Mouse (Mus musculus) heart, embryonic 16.5 days (tissue): ENCODE data around the gene Lef1. TPM values are rescaled to one million over a fixed set of nuclear protein-coding genes. Genes with fewer than 3 reads are reported as not detected.

Experiments
- ATAC-seq: fragments of 200-750 bp; cut with Nextera tagmentation; replicated peaks from 2 replicates; pipeline ENCODE4 v1.8.0; 2017; ENCODE audit warnings: moderate number of reproducible peaks; ENCODE audit not compliant: insufficient read depth, low FRiP score; ENCODE audit errors: extremely low read depth
- H3K27ac ChIP-seq: fragments of 300-500 bp; sonication (generic); 2 replicates; pipeline ENCODE4 v1.5.1; 2014; ENCODE audit warnings: mild to moderate bottlenecking, low read length, control low read depth, moderate library complexity
- H3K27me3 ChIP-seq: fragments of 300-500 bp; sonication (generic); 2 replicates; pipeline ENCODE4 v1.6.1; 2014; ENCODE audit warnings: low read length, mixed read lengths; ENCODE audit not compliant: control insufficient read depth, insufficient read depth
- H3K36me3 ChIP-seq: fragments of 300-500 bp; sonication (generic); 2 replicates; pipeline ENCODE4 v1.6.1; 2014; ENCODE audit not compliant: control insufficient read depth, insufficient read depth
- H3K4me1 ChIP-seq: fragments of 300-500 bp; sonication (generic); 2 replicates; pipeline ENCODE4 v1.6.1; 2014; ENCODE audit warnings: low read length, mixed read lengths; ENCODE audit not compliant: control insufficient read depth, insufficient read depth
- H3K4me2 ChIP-seq: fragments of 300-500 bp; sonication (generic); 2 replicates; pipeline ENCODE4 v1.6.1; 2014; ENCODE audit warnings: low read depth, mild to moderate bottlenecking, control low read depth, low read length
- H3K4me3 ChIP-seq: fragments of 300-500 bp; sonication (generic); 2 replicates; pipeline ENCODE4 v1.5.1; 2014; ENCODE audit warnings: mild to moderate bottlenecking, control low read depth, low read length
- H3K9ac ChIP-seq: fragments of 300-500 bp; sonication (generic); 2 replicates; pipeline ENCODE4 v1.6.1; 2014; ENCODE audit warnings: low read length, control low read depth
- H3K9me3 ChIP-seq: fragments of 300-500 bp; sonication (generic); replicated peaks from 2 replicates; pipeline ENCODE4 v1.6.1; 2016; ENCODE audit warnings: low read length; ENCODE audit not compliant: control insufficient read depth
- WGBS: fragments of 180-500 bp; shearing (Covaris S2); extraction: QIAGEN DNeasy Blood & Tissue Kit; methylation state at CpG from one replicate; pipeline ENCODE4 v1.1.7; 2014; 5-methylcytosine and 5-hydroxymethylcytosine counted together
- polyA plus RNA-seq: library from polyadenylated mRNA; unstranded; fragments of >200 nt; fragmentation: Nextera tagmentation; extraction: Ambion mirVana; gene quantifications from 2 replicates; pipeline ENCODE4 v1.2.1, GENCODE M21; 2015

Gene Lef1
- polyA plus RNA-seq, 1 experiment from 2014 or later = 38.4 TPM

DNA sequence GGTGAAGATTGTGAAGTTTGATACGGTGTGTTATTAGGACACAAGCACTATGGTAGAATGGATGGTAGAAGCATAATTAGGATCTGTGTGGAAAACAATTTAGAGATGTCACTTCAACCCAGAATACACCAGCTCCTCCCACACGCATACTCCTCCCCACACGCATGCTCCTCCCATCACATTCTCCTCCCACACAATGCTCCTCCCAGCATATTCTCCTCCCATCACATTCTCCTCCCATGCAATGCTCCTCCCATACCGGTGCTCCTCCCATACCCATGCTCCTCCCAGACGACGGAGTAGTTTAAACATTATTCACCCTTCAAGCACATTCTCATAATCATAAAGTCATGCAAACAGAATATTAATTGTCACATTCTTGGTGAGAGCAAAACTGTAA is 26.5 kb upstream of the Lef1 start:
- WGBS = 71% methylated on average over 6 of the region's 6 CpGs
- ATAC-seq = no peak
- Histone ChIP-seq H3K4me3 (no peak overlapping the region), H3K27ac (no peak overlapping the region), H3K4me1 (peaks cover 2% of the 10 kb centered on the region; the same call in 1 of the 2 replicates), H3K27me3 (no peaks in the 10 kb centered on the region), H3K4me2 (no peak overlapping the region), H3K36me3 (no peaks in the 10 kb centered on the region), H3K9ac (no peak overlapping the region), H3K9me3 (no peaks in the 10 kb centered on the region)

DNA sequence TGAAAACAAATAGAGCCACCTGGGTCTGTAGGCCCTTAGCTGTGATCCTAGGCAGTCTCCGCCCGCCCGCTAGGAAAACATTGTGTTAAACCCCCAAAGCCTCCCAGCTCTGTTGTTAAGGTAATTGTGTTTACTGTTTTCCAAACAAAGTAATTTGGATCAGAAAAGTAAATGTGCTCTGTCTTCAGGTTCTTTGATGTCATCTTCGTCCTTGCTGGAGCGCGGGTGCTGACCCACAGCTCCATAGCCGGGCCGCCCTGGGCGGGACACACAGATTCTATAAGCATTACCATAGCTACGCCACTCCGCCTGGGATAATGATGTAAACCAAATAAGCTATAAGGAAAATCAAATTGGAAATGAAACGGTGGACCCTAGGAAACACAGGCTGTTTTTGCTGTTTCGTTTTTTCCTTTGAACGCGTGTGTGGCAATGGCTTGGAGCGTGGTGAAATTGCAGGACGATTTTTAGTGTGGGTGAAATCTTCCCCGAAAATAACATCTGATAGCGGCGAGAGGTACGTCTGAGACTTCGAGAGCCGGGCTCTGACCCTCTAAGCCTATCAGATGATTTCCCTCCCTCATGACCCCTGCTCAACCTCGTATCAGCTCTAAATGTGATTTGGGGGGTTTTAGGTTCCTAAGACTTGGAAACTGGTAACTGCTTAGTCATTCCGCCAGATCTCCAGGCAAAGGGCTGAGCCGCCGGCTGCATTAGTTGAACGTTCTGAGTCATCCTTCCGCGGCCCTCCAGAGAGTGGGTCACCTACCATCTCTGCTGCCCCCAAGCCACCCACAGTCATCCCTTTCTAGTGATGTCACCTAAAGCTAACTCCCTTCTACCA is 25.3 kb upstream of the Lef1 start:
- Histone ChIP-seq H3K9me3 (no peaks in the 10 kb centered on the region), H3K4me1 (peaks cover 5% of the 10 kb centered on the region), H3K27ac (no peak overlapping the region), H3K27me3 (no peaks in the 10 kb centered on the region), H3K4me3 (peak overlapping the region; percentile 54), H3K36me3 (no peaks in the 10 kb centered on the region), H3K9ac (peak overlapping the region; percentile 47; the same call in 1 of the 2 replicates), H3K4me2 (peak overlapping the region; percentile 85)
- no peak for ATAC-seq
- WGBS = 11% methylated on average over 30 of the region's 30 CpGs

DNA sequence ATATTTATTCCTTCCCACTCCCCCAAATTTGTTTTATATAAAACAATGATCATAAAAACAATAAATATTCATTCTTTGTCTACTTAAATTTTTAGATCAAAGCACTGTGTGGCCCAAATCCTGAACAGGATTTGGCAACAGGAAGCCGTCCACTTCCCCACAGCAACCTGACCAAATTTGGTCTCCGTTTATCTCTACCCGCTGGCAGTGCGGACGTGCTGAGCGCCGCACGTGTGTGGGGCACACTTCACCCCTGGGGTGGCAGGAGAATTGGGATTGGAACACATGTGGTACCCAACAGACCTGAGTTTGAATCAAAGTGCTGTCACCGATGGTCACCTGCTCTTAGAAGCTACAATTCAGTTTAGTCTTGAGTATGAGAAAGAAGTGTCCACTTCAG is 24.3 kb upstream of the Lef1 start:
- H3K27ac ChIP-seq = no peak overlapping the region
- no peaks in the 10 kb centered on the region for H3K9me3 ChIP-seq
- H3K4me3 ChIP-seq = no peak overlapping the region
- H3K9ac ChIP-seq = no peak overlapping the region
- no peak for ATAC-seq
- 46% methylated on average over 9 of the region's 9 CpGs for WGBS
- peaks cover 5% of the 10 kb centered on the region for H3K4me1 ChIP-seq
- no peaks in the 10 kb centered on the region for H3K36me3 ChIP-seq
- H3K4me2 ChIP-seq = no peak overlapping the region
- H3K27me3 ChIP-seq = no peaks in the 10 kb centered on the region

GRCm38 (mm10) chr3:131089721-131090120 is 20.6 kb upstream of the Lef1 start:
- Histone ChIP-seq H3K4me1 (peaks cover 5% of the 10 kb centered on the region), H3K4me2 (no peak overlapping the region), H3K4me3 (no peak overlapping the region), H3K9ac (no peak overlapping the region), H3K27ac (no peak overlapping the region), H3K27me3 (no peaks in the 10 kb centered on the region), H3K36me3 (no peaks in the 10 kb centered on the region), H3K9me3 (no peaks in the 10 kb centered on the region)
- 46% methylated on average over 3 of the region's 3 CpGs for WGBS
- no peak for ATAC-seq

DNA sequence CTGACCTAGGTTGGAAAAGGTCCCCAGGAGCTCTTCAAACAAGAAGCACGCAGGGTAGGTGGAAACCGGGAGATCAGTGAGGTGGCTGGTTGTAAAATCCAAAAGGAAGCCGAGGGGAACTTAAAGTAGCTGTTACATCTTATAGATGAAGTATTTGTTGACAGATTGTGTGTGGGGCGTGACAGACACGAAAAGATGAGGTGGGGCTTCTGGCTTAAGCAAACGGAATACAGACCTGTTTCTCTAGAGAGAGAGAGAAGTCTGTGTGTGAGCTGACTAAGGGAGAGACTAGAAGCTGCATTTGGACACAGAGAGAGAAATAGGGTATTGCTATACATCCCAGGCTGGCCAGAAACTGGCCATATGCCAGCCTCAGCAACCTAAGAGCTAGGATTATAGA is 18.2 kb upstream of the Lef1 start:
- H3K27me3 ChIP-seq = no peaks in the 10 kb centered on the region
- no peak overlapping the region for H3K27ac ChIP-seq
- no peak overlapping the region for H3K4me3 ChIP-seq
- ATAC-seq = no peak
- no peaks in the 10 kb centered on the region for H3K36me3 ChIP-seq
- no peak overlapping the region for H3K9ac ChIP-seq
- no peak overlapping the region for H3K4me2 ChIP-seq
- H3K4me1 ChIP-seq = peaks cover 4% of the 10 kb centered on the region; the same call in 1 of the 2 replicates
- WGBS = 34% methylated on average over 6 of the region's 6 CpGs
- H3K9me3 ChIP-seq = no peaks in the 10 kb centered on the region

- Histone ChIP-seq H3K36me3 (no peaks in the 10 kb centered on the region), H3K9ac (no peak overlapping the region), H3K27ac (no peak overlapping the region), H3K9me3 (no peaks in the 10 kb centered on the region), H3K27me3 (no peaks in the 10 kb centered on the region), H3K4me2 (no peak overlapping the region), H3K4me1 (peaks cover 4% of the 10 kb centered on the region; the same call in 1 of the 2 replicates), H3K4me3 (no peak overlapping the region)
- no peak for ATAC-seq
- 81% methylated on average over 12 of the region's 12 CpGs for WGBS
These were observed 16.5 kb upstream of the Lef1 start for GRCm38 (mm10) chr3:131093736-131094135.

GRCm38 (mm10) chr3:131096105-131096504 is 14.2 kb upstream of the Lef1 start:
- no peaks in the 10 kb centered on the region for H3K27me3 ChIP-seq
- H3K4me3 ChIP-seq = no peak overlapping the region
- WGBS = 64% methylated on average over 4 of the region's 4 CpGs
- H3K36me3 ChIP-seq = no peaks in the 10 kb centered on the region
- H3K4me1 ChIP-seq = no peaks in the 10 kb centered on the region
- no peak overlapping the region for H3K9ac ChIP-seq
- H3K4me2 ChIP-seq = no peak overlapping the region
- H3K9me3 ChIP-seq = no peaks in the 10 kb centered on the region
- H3K27ac ChIP-seq = no peak overlapping the region
- ATAC-seq = no peak

DNA sequence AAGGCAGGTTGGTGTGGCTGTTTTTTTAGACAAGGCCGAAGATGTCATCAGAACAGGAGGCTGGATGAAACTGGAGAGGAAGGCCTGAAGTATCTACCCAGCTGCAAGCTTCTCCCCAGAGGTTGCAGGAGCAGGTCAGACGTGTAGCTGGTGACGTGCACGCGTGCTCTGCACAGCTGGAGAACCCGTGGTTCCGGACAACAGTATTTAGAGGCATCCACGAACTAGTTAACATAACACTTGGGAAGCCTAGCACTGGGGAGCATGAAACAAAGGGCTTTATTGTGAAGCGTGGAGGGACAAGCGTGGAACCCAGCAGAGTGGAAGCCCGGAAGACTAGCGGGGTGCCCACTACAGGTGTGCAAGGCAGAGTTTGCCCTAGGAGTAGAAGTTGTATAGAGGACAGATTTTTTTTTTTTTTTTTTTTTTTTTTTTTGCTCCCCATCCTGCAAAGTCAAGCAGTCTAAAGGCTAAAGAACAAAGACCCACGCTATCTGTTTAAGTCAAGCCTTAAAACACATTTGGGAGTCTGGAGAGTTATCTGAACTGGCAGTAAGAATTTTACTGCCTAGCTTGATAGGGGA is 8.0 kb upstream of the Lef1 start:
- no peak overlapping the region for H3K27ac ChIP-seq
- no peaks in the 10 kb centered on the region for H3K9me3 ChIP-seq
- H3K36me3 ChIP-seq = no peaks in the 10 kb centered on the region
- H3K4me2 ChIP-seq = no peak overlapping the region
- no peak overlapping the region for H3K9ac ChIP-seq
- H3K27me3 ChIP-seq = peaks cover 30% of the 10 kb centered on the region
- WGBS = 52% methylated on average over 13 of the region's 13 CpGs
- peaks cover 7% of the 10 kb centered on the region for H3K4me1 ChIP-seq
- no peak for ATAC-seq
- no peak overlapping the region for H3K4me3 ChIP-seq

DNA sequence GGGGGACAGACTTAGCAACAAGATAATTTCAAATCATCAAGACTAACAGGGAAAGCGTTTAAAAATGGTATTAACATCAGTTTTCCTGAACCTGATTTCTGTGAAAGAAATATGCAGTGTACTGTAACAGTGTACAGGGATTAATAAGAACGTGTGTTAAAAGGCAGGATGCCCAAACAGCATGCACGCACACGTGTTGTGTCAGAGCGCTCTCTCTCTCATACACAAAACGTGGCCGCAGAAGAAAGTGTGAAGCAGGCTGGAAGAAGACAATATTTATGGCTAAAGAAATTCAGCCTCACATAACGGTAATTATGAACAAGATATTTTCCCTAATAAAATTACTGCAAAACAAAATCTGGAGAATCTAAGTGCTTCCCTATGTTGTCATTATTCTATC is 4.9 kb upstream of the Lef1 start:
- Histone ChIP-seq H3K27me3 (peaks cover 51% of the 10 kb centered on the region), H3K36me3 (no peaks in the 10 kb centered on the region), H3K4me2 (peak overlapping the region; percentile 90), H3K27ac (no peak overlapping the region), H3K9me3 (no peaks in the 10 kb centered on the region), H3K9ac (no peak overlapping the region), H3K4me3 (no peak overlapping the region; the same call in 1 of the 2 replicates), H3K4me1 (peaks cover 18% of the 10 kb centered on the region)
- WGBS = 67% methylated on average over 8 of the region's 8 CpGs
- no peak for ATAC-seq
